Mouse (Mus musculus) lung, postnatal 0 days (tissue): ENCODE results near the gene Actn3.

Experiments used
- CTCF ChIP-seq: IDR thresholded peaks from 2 replicates; pipeline ENCODE4 v1.5.1; 2016; ENCODE audit warnings: antibody characterized with exemption, mild to moderate bottlenecking
- EP300 ChIP-seq: IDR thresholded peaks from 2 replicates; pipeline ENCODE4 v1.6.1; 2016; ENCODE audit warnings: antibody characterized with exemption, mild to moderate bottlenecking, control low read depth

GRCm38 (mm10) chr19:4838526-4839140, 39.1 kb downstream of the Actn3 start:
- TF ChIP-seq CTCF: no peak
- no peak for TF ChIP-seq EP300
